Mouse (Mus musculus) lung, embryonic 15.5 days (tissue): ENCODE measurements around the gene Dgcr2. TPM values are rescaled to one million over a fixed set of nuclear protein-coding genes. Genes with fewer than 3 reads are reported as not detected.

Experiments used
- ATAC-seq: fragments of 200-750 bp; cut with Nextera tagmentation; 2 replicates; pipeline ENCODE4 v1.8.0; 2017; ENCODE audit warnings: moderate number of reproducible peaks, borderline replicate concordance; ENCODE audit not compliant: low FRiP score, low TSS enrichment; ENCODE audit errors: extremely low read depth
- H3K27ac ChIP-seq: fragments of 300-500 bp; sonication (generic); 2 replicates; pipeline ENCODE4 v1.5.1; 2015; ENCODE audit warnings: moderate library complexity, mild to moderate bottlenecking, inconsistent platforms
- H3K27me3 ChIP-seq: fragments of 300-500 bp; sonication (generic); 2 replicates; pipeline ENCODE4 v1.6.1; 2015; ENCODE audit warnings: inconsistent platforms
- H3K36me3 ChIP-seq: fragments of 300-500 bp; sonication (generic); 2 replicates; pipeline ENCODE4 v1.6.1; 2015; ENCODE audit warnings: inconsistent platforms
- H3K4me1 ChIP-seq: fragments of 300-500 bp; sonication (generic); 2 replicates; pipeline ENCODE4 v1.6.1; 2015; ENCODE audit warnings: inconsistent platforms
- H3K4me2 ChIP-seq: fragments of 300-500 bp; sonication (generic); 2 replicates; pipeline ENCODE4 v1.6.1; 2015; ENCODE audit warnings: inconsistent platforms, mild to moderate bottlenecking, moderate library complexity
- H3K4me3 ChIP-seq: fragments of 300-500 bp; sonication (generic); 2 replicates; pipeline ENCODE4 v1.5.1; 2015; ENCODE audit warnings: mild to moderate bottlenecking, inconsistent platforms
- H3K9ac ChIP-seq: fragments of 300-500 bp; sonication (generic); 2 replicates; pipeline ENCODE4 v1.6.1; 2015; ENCODE audit warnings: inconsistent platforms
- H3K9me3 ChIP-seq: fragments of 300-500 bp; sonication (generic); 2 replicates; pipeline ENCODE4 v1.6.1; 2016; ENCODE audit warnings: inconsistent platforms
- WGBS: fragments of 180-500 bp; shearing (Covaris S2); methylation state at CpG from one replicate; pipeline ENCODE4 v1.1.7; 2015; 5-methylcytosine and 5-hydroxymethylcytosine counted together
- polyA plus RNA-seq: library from polyadenylated mRNA; unstranded; fragments of >200 nt; fragmentation: Nextera tagmentation; extraction: Ambion mirVana; gene quantifications from 2 replicates; pipeline ENCODE4 v1.2.1, GENCODE M21; 2015

The Dgcr2 gene
- polyA plus RNA-seq, 1 experiment from 2014 or later = 93.9 TPM

DNA sequence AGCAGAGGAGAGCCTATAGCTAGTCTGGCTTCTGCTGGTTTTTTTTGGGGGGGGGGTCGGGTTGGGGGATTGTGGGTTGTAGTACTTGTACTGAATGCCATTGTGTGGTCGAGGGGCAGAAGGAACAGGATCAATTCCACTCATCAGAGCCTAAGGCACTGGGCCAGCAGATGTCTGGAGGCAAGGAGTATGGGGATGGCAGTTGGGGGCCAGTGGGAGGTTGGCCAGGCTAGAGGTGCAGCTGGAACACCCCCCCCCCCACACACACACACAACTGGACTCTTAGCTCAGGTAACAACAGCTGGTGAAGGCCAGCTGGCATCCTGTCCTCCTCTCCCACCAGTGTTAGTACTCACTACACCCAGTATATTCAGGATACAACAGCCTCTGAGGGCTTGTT is 30.8 kb upstream of the Dgcr2 start:
- Histone ChIP-seq H3K4me1 (peaks cover 13% of the 10 kb centered on the region), H3K4me3 (no peak overlapping the region), H3K27me3 (no peaks in the 10 kb centered on the region), H3K27ac (peak overlapping the region; percentile 85), H3K9me3 (no peaks in the 10 kb centered on the region), H3K9ac (no peak overlapping the region), H3K36me3 (0 out of 2 replicates have a peak, but pooled peaks cover 6% of the 10 kb centered on the region), H3K4me2 (peak overlapping the region; percentile 97)
- no peak for ATAC-seq
- 16% methylated on average over 2 of the region's 2 CpGs for WGBS

DNA sequence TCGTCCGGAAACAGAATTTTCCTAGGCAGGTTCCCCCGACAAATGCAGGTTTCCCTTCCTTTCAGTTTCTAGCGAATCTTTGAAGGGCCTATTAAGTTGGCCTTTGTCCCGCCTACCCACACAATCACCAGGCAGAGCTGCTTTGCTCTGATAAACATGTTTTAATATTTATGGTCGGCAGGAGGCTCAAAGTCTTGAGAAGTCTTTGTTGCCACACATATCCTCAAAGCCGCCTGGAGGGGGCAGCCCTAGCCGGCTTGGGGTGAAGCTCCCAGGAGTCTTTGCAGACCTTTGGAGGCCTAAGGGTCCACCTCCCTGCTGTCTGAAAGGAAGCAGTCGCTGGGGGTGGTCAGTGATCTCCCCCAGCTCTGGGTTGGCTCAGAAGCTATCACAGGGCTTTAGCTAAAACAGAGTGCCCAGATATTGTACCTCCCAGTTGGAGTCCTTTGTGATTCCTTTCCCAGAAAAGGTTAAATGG is 30.3 kb upstream of the Dgcr2 start:
- H3K4me1 ChIP-seq = peaks cover 13% of the 10 kb centered on the region
- peak overlapping the region; percentile 53 for H3K9ac ChIP-seq
- WGBS = under 1% methylated on average over 9 of the region's 9 CpGs
- ATAC-seq = peak; percentile 62; the same call in 1 of the 2 replicates
- H3K36me3 ChIP-seq = 0 out of 2 replicates have a peak, but pooled peaks cover 6% of the 10 kb centered on the region
- H3K4me3 ChIP-seq = peak overlapping the region; percentile 69
- H3K27ac ChIP-seq = peak overlapping the region; percentile 85
- no peaks in the 10 kb centered on the region for H3K27me3 ChIP-seq
- H3K4me2 ChIP-seq = peak overlapping the region; percentile 97
- H3K9me3 ChIP-seq = no peaks in the 10 kb centered on the region

DNA sequence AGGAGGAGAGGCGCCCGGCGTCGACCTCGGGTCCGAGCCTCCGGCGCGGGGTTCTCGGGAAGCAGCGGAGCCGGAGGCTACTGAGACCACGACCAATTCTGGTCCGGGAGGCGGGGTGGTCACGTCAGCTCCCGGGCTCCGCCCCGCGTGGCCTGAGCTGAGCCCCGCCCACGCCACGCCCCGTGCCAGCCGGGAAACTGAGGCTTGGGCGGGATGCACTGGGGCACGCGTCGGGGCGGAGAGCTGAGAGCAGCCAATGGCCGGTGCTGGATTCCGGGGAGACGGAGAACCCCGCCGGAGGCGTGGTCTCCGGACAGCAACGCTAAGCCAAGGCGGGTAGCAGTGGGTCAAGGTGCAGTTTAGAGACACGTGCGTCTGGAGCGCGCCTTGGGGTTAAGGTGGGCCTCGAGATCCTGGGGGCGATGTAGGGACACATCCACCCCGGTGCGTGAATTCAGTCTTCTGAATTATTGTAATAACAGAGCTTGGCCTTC is 29.8 kb upstream of the Dgcr2 start, which contains the start of gene Slc25a1:
Gene Slc25a1 (minus strand): TSS at position 133 of the 494 bp plus-strand sequence.
- H3K27me3 ChIP-seq = no peaks in the 10 kb centered on the region
- H3K9ac ChIP-seq = peak within 1 kb of the TSS; percentile 53
- peaks cover 13% of the 10 kb centered on the region for H3K4me1 ChIP-seq
- ATAC-seq = peak; percentile 83
- peak within 1 kb of the TSS; percentile 97 for H3K4me2 ChIP-seq
- WGBS = under 1% methylated on average over 47 of the region's 47 CpGs
- peak within 1 kb of the TSS; percentile 69 for H3K4me3 ChIP-seq
- H3K27ac ChIP-seq = peak within 1 kb of the TSS; percentile 85
- H3K9me3 ChIP-seq = no peaks in the 10 kb centered on the region
- H3K36me3 ChIP-seq = 0 out of 2 replicates have a peak, but pooled peaks cover 6% of the 10 kb centered on the region

DNA sequence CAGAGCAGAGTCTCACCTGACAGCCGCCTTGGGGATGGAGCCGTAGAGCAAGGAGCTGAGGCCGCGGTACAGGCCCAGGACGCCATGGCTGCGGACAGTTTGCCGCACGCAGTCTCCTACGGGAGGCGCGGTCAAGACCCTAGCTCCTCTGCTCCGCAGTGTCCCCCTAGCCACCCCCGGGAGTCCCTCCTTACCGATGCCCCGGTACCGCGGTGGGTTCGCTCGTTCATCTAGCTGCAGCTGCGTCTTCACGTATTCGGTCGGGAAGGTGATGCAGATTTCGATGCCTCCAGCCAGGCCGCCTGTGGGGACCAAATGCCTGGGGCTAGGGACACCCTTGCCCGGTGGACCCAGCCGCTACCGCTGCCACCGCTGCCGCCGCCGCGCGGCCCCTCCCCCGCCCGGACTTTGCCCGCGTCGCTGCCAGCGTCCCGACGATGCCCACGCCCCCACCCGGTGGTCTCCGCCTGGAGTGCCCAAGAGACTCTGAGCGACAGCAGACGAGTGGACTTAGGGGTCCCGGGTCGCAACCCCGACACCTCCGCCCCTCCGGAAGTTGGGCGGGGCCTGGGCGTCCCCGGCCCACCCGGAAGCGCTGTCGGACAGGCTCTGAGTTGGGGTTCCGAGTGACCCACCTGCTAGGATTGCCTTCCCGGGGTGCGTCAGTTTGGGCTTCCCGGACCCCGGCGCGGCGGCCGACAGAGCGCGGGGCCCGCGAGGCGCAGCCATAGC is 29.2 kb upstream of the Dgcr2 start:
- WGBS = under 1% methylated on average over 61 of the region's 72 CpGs
- peak; percentile 57 for ATAC-seq
- peaks cover 18% of the 10 kb centered on the region for H3K4me1 ChIP-seq

DNA sequence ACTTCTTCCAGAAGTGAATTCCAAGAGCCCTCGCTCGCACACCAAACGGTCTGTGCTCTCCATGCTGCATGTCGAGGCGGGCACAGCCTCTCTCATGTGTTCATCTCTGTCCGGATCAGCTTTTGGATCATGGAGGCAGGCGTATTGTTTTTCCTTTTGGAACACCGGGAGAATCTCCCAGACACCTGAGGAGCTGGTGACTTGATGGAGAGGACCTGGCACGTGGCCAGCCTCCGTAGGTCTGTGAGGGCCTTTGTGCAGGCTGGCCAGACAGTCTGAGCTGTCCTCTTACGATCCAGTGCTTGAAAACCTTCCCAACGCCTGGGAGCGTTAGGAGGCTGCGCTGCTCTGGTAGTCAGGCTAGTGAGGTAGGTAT is 23.8 kb upstream of the Dgcr2 start:
- under 1% methylated on average over 14 of the region's 14 CpGs for whole genome bisulfite sequencing
- peaks cover 26% of the 10 kb centered on the region for H3K4me1 ChIP-seq
- H3K9ac ChIP-seq = peak overlapping the region; percentile 67
- peak overlapping the region; percentile 94 for H3K4me2 ChIP-seq
- no peaks in the 10 kb centered on the region for H3K9me3 ChIP-seq
- ATAC-seq = peak; percentile 9
- 0 out of 2 replicates have a peak, but pooled peaks cover 6% of the 10 kb centered on the region for H3K36me3 ChIP-seq
- H3K27ac ChIP-seq = peak overlapping the region; percentile 49
- peaks cover 33% of the 10 kb centered on the region for H3K27me3 ChIP-seq
- H3K4me3 ChIP-seq = peak overlapping the region; percentile 60

More for the DNA sequence above, 29.2 kb upstream of the Dgcr2 start:
- Histone ChIP-seq H3K27ac (peak overlapping the region; percentile 85), H3K9ac (peak overlapping the region; percentile 53), H3K27me3 (no peaks in the 10 kb centered on the region), H3K4me3 (peak overlapping the region; percentile 69), H3K9me3 (no peaks in the 10 kb centered on the region), H3K4me2 (peak overlapping the region; percentile 97), H3K36me3 (0 out of 2 replicates have a peak, but pooled peaks cover 6% of the 10 kb centered on the region)

DNA sequence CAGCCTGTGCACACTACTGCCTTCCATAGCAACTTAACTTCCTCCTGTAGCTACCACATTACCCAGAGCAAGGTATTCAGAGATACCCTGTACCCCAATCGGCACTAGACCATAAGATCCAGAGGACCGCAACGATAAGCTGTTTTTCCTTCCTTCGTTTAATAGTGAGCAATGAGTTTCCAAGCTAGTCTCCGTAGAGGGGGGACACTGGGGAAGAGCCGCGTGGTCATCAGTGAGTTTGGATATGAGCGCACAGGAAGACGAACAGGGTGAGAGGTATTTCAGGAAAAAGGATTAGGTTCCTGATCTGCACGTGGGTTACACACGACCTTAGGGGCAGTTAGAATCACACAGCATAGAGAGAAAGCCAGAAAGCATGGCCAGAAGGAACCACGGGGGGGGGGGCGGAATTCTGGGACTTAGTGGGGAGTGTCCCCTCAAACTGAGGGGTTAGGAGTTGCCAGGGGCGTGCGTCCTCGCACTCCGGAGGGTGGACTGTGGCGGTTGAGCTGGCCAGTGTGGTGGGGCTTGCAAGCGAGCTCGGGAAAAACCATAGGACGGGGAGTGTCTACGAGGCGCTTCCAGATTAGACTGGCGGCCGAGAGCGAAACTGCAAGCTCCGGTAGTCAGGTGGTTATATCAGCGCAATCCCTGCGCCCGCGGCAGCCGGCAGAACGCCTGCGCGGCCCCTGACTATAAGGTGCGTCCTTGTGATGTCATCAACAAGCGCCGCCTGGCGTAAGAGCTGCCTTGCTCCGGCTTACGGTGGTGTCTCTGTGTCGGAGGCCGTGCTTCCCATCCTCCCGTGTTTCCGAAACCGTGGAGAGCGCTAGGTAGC is 23.2 kb upstream of the Dgcr2 start:
- peak overlapping the region; percentile 67 for H3K9ac ChIP-seq
- 0 out of 2 replicates have a peak, but pooled peaks cover 6% of the 10 kb centered on the region for H3K36me3 ChIP-seq
- H3K4me3 ChIP-seq = peak overlapping the region; percentile 60
- H3K27ac ChIP-seq = peak overlapping the region; percentile 86
- peaks cover 20% of the 10 kb centered on the region for H3K4me1 ChIP-seq
- H3K27me3 ChIP-seq = peaks cover 39% of the 10 kb centered on the region
- peak overlapping the region; percentile 94 for H3K4me2 ChIP-seq
- 2% methylated on average over 47 of the region's 47 CpGs for WGBS
- no peaks in the 10 kb centered on the region for H3K9me3 ChIP-seq
- peak; percentile 95 for ATAC-seq

DNA sequence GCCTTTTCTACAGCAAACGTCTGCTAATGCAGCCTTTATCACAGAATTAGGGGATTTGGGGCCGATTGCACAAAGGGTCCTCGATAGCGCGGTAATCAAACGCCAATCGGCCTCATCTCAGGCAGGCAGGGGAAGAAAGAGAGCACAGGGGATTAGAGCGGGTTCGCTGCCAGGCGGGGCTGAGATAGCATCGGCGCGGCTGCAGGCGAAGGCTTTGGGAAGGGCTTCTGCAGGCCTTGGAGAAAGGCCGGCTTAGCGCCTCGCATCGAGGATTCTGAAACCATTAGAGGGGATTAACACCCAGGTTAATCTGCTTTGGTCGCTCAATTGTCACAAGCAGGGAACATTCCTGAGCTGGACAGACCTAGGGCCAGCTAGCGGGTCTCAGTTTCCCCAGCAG is 22.2 kb upstream of the Dgcr2 start:
- peaks cover 18% of the 10 kb centered on the region for H3K4me1 ChIP-seq
- no peaks in the 10 kb centered on the region for H3K9me3 ChIP-seq
- H3K27ac ChIP-seq = no peak overlapping the region
- no peaks in the 10 kb centered on the region for H3K36me3 ChIP-seq
- 14% methylated on average over 20 of the region's 20 CpGs for WGBS
- peak overlapping the region; percentile 94 for H3K4me2 ChIP-seq
- H3K9ac ChIP-seq = peak overlapping the region; percentile 20; the same call in 1 of the 2 replicates
- peaks cover 48% of the 10 kb centered on the region for H3K27me3 ChIP-seq
- ATAC-seq = no peak
- peak overlapping the region; percentile 60; the same call in 1 of the 2 replicates for H3K4me3 ChIP-seq

DNA sequence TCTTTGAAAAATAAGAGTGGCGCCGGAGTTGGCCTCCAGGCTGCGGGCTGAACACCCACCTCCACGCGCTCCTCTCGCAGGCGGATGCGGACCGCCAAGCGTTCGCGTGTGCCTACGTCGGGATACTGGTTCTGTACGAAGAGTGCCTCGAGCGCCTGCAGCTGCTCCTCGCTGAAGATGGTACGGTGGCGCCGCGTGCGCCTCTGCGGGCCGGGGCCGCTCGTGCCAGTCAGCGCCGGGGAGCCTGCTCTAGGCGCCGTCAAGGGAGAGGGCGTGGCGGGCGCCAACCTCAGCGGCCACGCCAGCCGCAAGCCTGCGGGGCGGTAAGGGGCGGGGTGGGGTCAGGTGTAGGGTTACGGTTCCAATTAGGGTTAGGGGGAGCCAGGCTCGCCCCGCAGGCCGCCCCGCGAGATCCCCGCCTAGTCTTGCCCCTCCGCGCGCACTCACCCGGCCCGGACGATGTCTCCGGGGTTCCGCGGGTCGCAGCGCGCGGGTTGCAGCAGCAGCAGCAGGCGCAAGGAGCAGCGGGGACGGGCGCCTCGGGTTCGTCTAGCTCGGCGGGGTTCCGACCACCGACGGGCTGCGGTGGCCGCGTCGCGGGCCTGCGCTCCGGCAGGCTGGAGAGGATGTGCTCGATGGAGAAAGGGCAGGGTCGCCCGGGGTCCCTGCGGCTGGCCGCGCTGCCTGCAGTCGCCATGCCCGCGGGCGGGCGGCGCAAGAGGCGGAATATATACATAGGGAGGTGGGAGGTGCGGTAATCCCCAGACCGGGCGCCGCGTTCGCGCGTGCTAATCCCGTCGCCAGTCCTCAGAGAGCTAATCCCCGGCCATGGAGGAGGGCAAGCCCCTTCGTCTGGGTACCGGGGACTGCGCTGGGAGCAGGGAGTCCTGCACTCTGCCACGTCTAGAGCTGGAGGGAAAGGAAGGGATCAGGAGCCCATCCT is 16.2 kb upstream of the Dgcr2 start, which contains the start of gene Gsc2:
Gene Gsc2 (minus strand): TSS at position 753 of the 943 bp plus-strand sequence.
- Histone ChIP-seq H3K27ac (no peak within 1 kb of the TSS), H3K4me3 (peak within 1 kb of the TSS; percentile 37), H3K27me3 (peaks cover 73% of the 10 kb centered on the region), H3K9me3 (no peaks in the 10 kb centered on the region), H3K4me1 (peaks cover 18% of the 10 kb centered on the region), H3K9ac (0 out of 2 replicates have a peak within 1 kb of the TSS, but pooled peaks have one; percentile 10), H3K4me2 (peak within 1 kb of the TSS; percentile 69), H3K36me3 (no peaks in the 10 kb centered on the region)
- under 1% methylated on average over 90 of the region's 106 CpGs for WGBS
- no peak for ATAC-seq

DNA sequence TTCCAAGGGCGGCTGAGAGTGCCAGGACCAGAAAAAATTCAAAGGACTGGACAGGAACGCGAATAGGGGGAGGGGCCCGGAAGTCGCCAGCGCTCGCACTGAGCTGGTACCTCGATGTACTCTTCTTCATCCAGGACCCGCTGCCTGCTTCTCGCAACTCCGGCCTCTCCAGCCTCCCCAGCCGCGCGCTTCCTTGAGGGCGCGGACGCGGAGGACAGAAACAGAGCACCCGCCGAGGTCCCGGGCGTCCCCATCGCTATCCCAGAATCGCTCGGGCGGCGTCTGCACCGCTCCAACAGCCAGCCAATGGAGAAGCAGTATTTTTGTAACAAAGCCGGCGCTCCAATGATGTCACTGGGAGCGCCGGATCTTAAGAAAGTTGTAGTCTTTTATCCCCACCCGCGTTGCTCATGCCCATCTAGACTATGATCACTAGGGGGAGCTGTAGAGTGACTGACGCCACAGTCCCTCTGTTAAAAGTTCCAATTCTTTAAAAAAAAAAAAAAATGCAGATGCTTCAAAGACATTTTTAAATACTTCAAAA is 12.8 kb upstream of the Dgcr2 start, which contains the start of gene Ess2:
Gene Ess2 (minus strand): TSS at position 297 of the 544 bp plus-strand sequence.
- Histone ChIP-seq H3K4me3 (peak within 1 kb of the TSS; percentile 92), H3K4me1 (peaks cover 18% of the 10 kb centered on the region), H3K4me2 (peak within 1 kb of the TSS; percentile 84), H3K9ac (peak within 1 kb of the TSS; percentile 74), H3K9me3 (no peaks in the 10 kb centered on the region), H3K27me3 (peaks cover 46% of the 10 kb centered on the region), H3K36me3 (peaks cover 33% of the 10 kb centered on the region), H3K27ac (peak within 1 kb of the TSS; percentile 49; the same call in 1 of the 2 replicates)
- WGBS = under 1% methylated on average over 35 of the region's 35 CpGs
- peak; percentile 94 for ATAC-seq

DNA sequence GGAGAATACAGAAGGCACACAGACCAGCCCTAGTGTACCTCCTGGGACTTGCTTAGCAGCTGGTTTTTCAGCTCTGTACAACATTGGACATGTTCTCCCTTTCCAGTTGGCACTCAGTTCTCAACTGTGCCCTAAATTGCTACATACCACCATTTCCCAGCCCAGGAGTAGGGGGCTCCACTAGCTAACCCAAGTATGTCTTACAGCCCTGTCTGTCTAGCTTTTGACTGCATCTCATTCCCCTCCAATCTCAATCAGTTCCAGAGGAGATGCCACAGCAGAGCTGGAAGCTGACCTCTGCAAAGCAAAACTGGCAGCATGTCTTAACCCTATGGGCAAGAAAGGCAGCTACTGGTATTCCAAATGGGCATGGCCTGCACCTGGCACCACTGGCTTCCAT is 2.3 kb downstream of the Dgcr2 start:
- Histone ChIP-seq H3K36me3 (peaks cover 20% of the 10 kb centered on the region), H3K9ac (no peak overlapping the region), H3K27me3 (no peaks in the 10 kb centered on the region), H3K4me1 (peaks cover 10% of the 10 kb centered on the region; the same call in 1 of the 2 replicates), H3K4me3 (no peak overlapping the region), H3K27ac (no peak overlapping the region), H3K4me2 (no peak overlapping the region), H3K9me3 (no peaks in the 10 kb centered on the region)
- ATAC-seq = no peak
